Mouse (Mus musculus) heart, embryonic 11.5 days (tissue): ENCODE results near the gene Bcl2l1. TPM values are rescaled to one million over a fixed set of nuclear protein-coding genes. Genes with fewer than 3 reads are reported as not detected.

Experiments used
- ATAC-seq: fragments of 200-750 bp; cut with Nextera tagmentation; replicated peaks from 2 replicates; pipeline ENCODE4 v1.8.0; 2017; ENCODE audit warnings: moderate library complexity; ENCODE audit not compliant: insufficient number of reproducible peaks, low FRiP score, low TSS enrichment
- H3K27ac ChIP-seq: fragments of 300-500 bp; sonication (generic); 2 replicates; pipeline ENCODE4 v1.5.1; 2014; ENCODE audit warnings: mild to moderate bottlenecking, low read depth, low read length
- H3K27me3 ChIP-seq: fragments of 300-500 bp; sonication (generic); 2 replicates; pipeline ENCODE4 v1.6.1; 2014; ENCODE audit warnings: mild to moderate bottlenecking, low read length, mixed read lengths; ENCODE audit not compliant: control insufficient read depth, insufficient read depth
- H3K36me3 ChIP-seq: fragments of 300-500 bp; sonication (generic); 2 replicates; pipeline ENCODE4 v1.6.1; 2014; ENCODE audit warnings: mild to moderate bottlenecking, low read length, moderate library complexity, mixed read lengths; ENCODE audit not compliant: control insufficient read depth, insufficient read depth
- H3K4me1 ChIP-seq: fragments of 300-500 bp; sonication (generic); 2 replicates; pipeline ENCODE4 v1.6.1; 2014; ENCODE audit warnings: low read length; ENCODE audit not compliant: control insufficient read depth, insufficient read depth
- H3K4me2 ChIP-seq: fragments of 300-500 bp; sonication (generic); 2 replicates; pipeline ENCODE4 v1.6.1; 2014; ENCODE audit warnings: mild to moderate bottlenecking, moderate library complexity
- H3K4me3 ChIP-seq: fragments of 300-500 bp; sonication (generic); 2 replicates; pipeline ENCODE4 v1.5.1; 2014; ENCODE audit warnings: low read depth, low read length
- H3K9ac ChIP-seq: fragments of 300-500 bp; sonication (generic); 2 replicates; pipeline ENCODE4 v1.6.1; 2014; ENCODE audit warnings: mild to moderate bottlenecking, low read depth, low read length, moderate library complexity
- H3K9me3 ChIP-seq: fragments of 300-500 bp; sonication (generic); replicated peaks from 2 replicates; pipeline ENCODE4 v1.6.1; 2016; ENCODE audit warnings: low read length; ENCODE audit not compliant: control insufficient read depth
- WGBS: fragments of 180-500 bp; shearing (Covaris S2); extraction: QIAGEN DNeasy Blood & Tissue Kit; methylation state at CpG from one replicate; pipeline ENCODE4 v1.1.7; 2014; ENCODE audit not compliant: insufficient replicate concordance; 5-methylcytosine and 5-hydroxymethylcytosine counted together
- polyA plus RNA-seq: library from polyadenylated mRNA; unstranded; fragments of >200 nt; fragmentation: Nextera tagmentation; extraction: Ambion mirVana; gene quantifications from 2 replicates; pipeline ENCODE4 v1.2.1, GENCODE M21; 2014

The Bcl2l1 gene
- polyA plus RNA-seq, 1 experiment from 2014 or later = 69.8 TPM

- Histone ChIP-seq H3K4me2 (no peak overlapping the region; the same call in 1 of the 2 replicates), H3K27ac (peak overlapping the region; percentile 95), H3K27me3 (no peaks in the 10 kb centered on the region), H3K9me3 (no peaks in the 10 kb centered on the region), H3K4me1 (peaks cover 70% of the 10 kb centered on the region), H3K4me3 (no peak overlapping the region), H3K9ac (peak overlapping the region; percentile 17), H3K36me3 (no peaks in the 10 kb centered on the region)
- 40% methylated on average over 2 of the region's 2 CpGs for WGBS
- no peak for ATAC-seq
Observed at GRCm38 (mm10) chr2:152820369-152820768, 11.2 kb downstream of the Bcl2l1 start.

- H3K9ac ChIP-seq = peak overlapping the region; percentile 48; the same call in 1 of the 2 replicates
- no peak for ATAC-seq
- H3K27me3 ChIP-seq = no peaks in the 10 kb centered on the region
- WGBS = 63% methylated on average over 4 of the region's 4 CpGs
- H3K36me3 ChIP-seq = no peaks in the 10 kb centered on the region
- no peak overlapping the region; the same call in 1 of the 2 replicates for H3K4me2 ChIP-seq
- H3K27ac ChIP-seq = peak overlapping the region; percentile 95
- H3K9me3 ChIP-seq = no peaks in the 10 kb centered on the region
- peaks cover 72% of the 10 kb centered on the region for H3K4me1 ChIP-seq
- no peak overlapping the region for H3K4me3 ChIP-seq
Observed at GRCm38 (mm10) chr2:152819926-152820325, 11.6 kb downstream of the Bcl2l1 start.

GRCm38 (mm10) chr2:152819097-152819624 lies 12.4 kb downstream of the Bcl2l1 start:
- Histone ChIP-seq H3K4me2 (no peak overlapping the region), H3K4me3 (no peak overlapping the region), H3K27me3 (no peaks in the 10 kb centered on the region), H3K9ac (no peak overlapping the region), H3K4me1 (peaks cover 73% of the 10 kb centered on the region), H3K27ac (peak overlapping the region; percentile 95; the same call in 1 of the 2 replicates), H3K36me3 (no peaks in the 10 kb centered on the region), H3K9me3 (no peaks in the 10 kb centered on the region)
- no peak for ATAC-seq
- 91% methylated on average over 3 of the region's 3 CpGs for WGBS

GRCm38 (mm10) chr2:152818679-152819078 lies 12.8 kb downstream of the Bcl2l1 start:
- Histone ChIP-seq H3K4me1 (peaks cover 72% of the 10 kb centered on the region), H3K27ac (peak overlapping the region; percentile 87; the same call in 1 of the 2 replicates), H3K4me3 (no peak overlapping the region), H3K36me3 (no peaks in the 10 kb centered on the region), H3K4me2 (no peak overlapping the region), H3K27me3 (no peaks in the 10 kb centered on the region), H3K9me3 (no peaks in the 10 kb centered on the region), H3K9ac (no peak overlapping the region)
- 86% methylated on average over 5 of the region's 5 CpGs for WGBS
- ATAC-seq = no peak

GRCm38 (mm10) chr2:152817596-152818291 lies 13.8 kb downstream of the Bcl2l1 start:
- Histone ChIP-seq H3K4me3 (no peak overlapping the region; the same call in 1 of the 2 replicates), H3K27me3 (no peaks in the 10 kb centered on the region), H3K27ac (peak overlapping the region; percentile 87), H3K9ac (peak overlapping the region; percentile 54), H3K4me1 (peaks cover 75% of the 10 kb centered on the region), H3K36me3 (no peaks in the 10 kb centered on the region), H3K9me3 (no peaks in the 10 kb centered on the region), H3K4me2 (peak overlapping the region; percentile 46)
- ATAC-seq = peak; percentile 28
- 36% methylated on average over 6 of the region's 6 CpGs for WGBS

GRCm38 (mm10) chr2:152816657-152817348 lies 14.7 kb downstream of the Bcl2l1 start:
- no peak overlapping the region for H3K4me3 ChIP-seq
- peak overlapping the region; percentile 40 for H3K4me2 ChIP-seq
- H3K36me3 ChIP-seq = no peaks in the 10 kb centered on the region
- peak overlapping the region; percentile 1; the same call in 1 of the 2 replicates for H3K9ac ChIP-seq
- WGBS = 80% methylated on average over 3 of the region's 3 CpGs
- ATAC-seq = no peak
- H3K27ac ChIP-seq = peak overlapping the region; percentile 87
- no peaks in the 10 kb centered on the region for H3K9me3 ChIP-seq
- H3K27me3 ChIP-seq = no peaks in the 10 kb centered on the region
- peaks cover 79% of the 10 kb centered on the region for H3K4me1 ChIP-seq

GRCm38 (mm10) chr2:152815879-152816656 lies 15.5 kb downstream of the Bcl2l1 start:
- Histone ChIP-seq H3K36me3 (no peaks in the 10 kb centered on the region), H3K27me3 (no peaks in the 10 kb centered on the region), H3K9me3 (no peaks in the 10 kb centered on the region), H3K27ac (peak overlapping the region; percentile 87), H3K4me2 (peak overlapping the region; percentile 27; the same call in 1 of the 2 replicates), H3K9ac (peak overlapping the region; percentile 52; the same call in 1 of the 2 replicates), H3K4me1 (peaks cover 79% of the 10 kb centered on the region), H3K4me3 (no peak overlapping the region)
- peak; percentile 20; the same call in 1 of the 2 replicates for ATAC-seq
- 65% methylated on average over 7 of the region's 7 CpGs for WGBS
